Mouse (Mus musculus) urinary bladder, adult 2 months (tissue): ENCODE results near the gene Akap3. TPM values are rescaled to one million over a fixed set of nuclear protein-coding genes. Genes with fewer than 3 reads are reported as not detected.

Experiments
- DNase-seq: peaks from one replicate; pipeline ENCODE4 v3.0.0; 2022; ENCODE audit warnings: low spot score
- polyA plus RNA-seq: library from polyadenylated mRNA; depleted of rRNA; stranded (reverse); fragments of >200 nt; gene quantifications from 2 replicates; pipeline ENCODE4 v1.2.3, GENCODE M21; 2012; rRNA removed

The Akap3 gene
- 0.03 and 0.06 TPM in 2 replicates for polyA plus RNA-seq

DNA sequence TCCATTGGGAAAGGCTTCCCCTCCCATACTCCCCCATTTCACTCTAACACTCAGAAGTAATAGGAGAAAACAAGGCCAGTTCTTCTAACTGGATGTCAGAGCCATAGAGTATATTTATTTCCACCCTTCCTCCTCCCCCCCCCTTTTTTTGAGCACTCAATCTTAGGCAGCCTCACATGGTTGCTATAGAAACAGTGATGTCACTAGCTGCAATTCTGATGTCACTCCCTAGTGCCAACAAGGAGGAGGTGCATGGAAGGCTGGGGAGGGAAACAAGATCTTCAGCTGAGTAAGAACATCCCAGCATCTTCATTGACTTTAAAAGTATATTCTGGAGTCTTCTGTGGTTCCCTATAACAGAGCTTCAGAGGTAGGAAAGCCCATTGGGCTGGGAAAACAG is at the start of gene Akap3:
TSS of gene Akap3 (plus strand) at position 218 of the 400 bp plus-strand sequence.
- DNase-seq: no peak

DNA sequence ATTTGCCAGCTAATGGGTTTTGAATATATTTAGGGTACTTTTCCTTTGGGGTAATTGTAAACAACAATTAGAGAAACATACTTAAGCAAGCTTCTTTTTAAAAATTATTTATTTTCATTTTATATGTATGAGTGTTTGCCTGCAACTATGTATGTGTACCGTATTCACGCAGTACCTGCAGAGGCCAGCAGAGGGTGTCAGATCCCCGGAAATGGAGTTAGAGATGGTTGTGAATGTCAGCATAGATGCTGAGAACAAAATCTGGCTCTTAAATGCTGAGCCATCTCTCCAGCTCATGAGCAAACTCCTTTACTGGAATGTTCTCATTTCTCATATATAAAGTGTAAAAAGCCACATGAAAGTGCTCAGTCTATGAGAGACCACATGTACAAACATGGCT is 46.1 kb upstream of the Akap3 start:
- no peak for DNase-seq

DNA sequence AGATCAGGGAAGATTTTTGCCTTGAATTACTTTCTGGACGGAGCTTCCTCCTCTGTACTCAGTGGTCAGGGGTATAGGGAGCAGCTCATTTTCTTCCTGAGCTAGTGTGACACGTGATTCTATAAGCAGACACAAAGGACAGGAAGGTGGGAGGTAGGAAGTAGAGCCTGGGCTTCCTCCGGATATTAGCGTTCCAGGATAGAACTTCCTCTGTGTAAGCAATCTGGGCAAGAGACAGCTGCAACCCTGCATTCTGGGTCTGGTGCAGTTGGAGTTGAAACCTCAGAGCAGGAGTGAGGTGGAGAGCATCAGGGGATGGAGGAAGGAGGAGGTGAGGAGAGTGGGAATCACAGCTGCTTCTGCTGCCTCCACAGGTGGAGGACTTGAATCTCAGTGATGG is 44.8 kb upstream of the Akap3 start:
- DNase-seq: no peak

DNA sequence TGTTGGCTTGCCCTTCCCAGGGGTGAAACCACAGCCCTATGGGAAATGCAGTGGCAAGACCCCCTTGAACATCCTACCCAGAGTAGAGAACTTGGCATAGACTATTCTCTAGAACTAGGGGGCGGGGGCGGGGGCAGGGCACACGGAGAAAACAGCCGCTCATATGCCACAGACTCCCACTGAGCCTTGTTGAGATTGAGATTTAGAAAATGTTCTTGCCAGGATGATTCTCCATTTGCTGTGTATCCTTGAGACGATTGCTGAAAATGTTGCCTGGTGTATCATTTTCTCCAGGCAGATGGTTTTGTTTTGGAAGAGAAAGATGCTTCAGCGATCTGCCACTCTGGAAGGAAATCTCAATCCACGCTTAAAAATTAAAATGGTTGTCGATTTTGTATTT is 44.3 kb upstream of the Akap3 start:
- DNase-seq: no peak

DNA sequence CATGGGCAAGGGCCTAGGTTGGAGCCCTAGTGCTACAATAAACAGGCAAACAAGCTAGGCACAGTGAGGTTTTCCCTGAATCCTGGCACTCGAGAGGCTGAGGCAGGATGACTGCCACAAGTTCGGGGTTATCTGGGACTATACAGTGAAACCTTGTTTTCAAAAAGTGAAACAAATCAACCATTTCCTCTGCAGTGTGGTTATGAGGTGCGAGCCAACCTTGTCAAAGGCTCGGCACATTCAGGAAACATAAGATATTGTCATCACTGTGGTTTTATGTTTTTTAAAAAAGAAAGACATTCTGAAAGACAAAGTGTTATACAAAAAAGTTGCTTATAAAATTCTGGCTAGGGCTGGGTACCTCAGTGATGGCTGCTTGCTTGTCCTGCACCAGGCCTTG is 41.4 kb upstream of the Akap3 start:
- DNase-seq: no peak

- no peak for DNase-seq
These were observed 37.6 kb upstream of the Akap3 start for GRCm38 (mm10) chr6:126815206-126815750.

DNA sequence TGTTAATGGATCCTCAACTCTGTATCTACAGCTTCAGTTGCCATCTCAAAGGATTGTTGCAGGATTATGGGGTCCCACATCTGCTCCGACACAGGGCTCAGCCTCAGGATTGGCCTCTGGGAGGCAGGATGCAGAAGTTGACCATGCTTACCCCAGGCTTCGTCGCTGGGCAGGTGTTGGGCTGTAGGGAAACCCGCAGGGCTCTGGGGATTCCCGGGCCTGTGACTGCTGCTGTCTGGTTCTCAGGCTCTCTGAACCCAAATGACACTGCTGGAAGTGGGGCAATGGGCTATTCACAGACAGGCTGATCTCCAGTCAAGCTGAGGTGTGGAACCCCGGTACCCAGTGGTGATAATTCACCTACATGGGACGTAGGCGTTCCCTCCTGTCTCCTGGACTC is 36.6 kb upstream of the Akap3 start:
- DNase-seq: no peak

DNA sequence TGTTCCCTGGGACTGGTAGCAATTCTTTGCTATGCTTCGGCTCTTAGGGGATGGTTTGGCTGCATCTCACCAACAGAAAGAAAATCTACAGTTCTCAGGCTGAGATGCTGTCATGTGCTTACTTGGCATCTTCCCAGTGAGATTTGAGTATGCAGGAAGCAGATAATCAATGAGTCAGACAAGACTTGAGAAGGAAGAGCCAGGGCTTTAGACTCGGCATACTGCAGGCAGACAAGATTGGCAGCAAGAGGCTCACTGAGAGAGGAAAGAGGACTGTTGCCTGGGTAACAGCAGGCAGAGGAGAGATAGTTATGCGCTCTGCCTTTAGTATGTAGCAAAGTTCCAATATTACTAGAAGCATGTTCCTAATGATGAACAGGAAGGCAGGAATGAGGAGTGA is 29.8 kb upstream of the Akap3 start:
- no peak for DNase-seq

- DNase-seq: no peak
These were observed 16.3 kb upstream of the Akap3 start for GRCm38 (mm10) chr6:126836628-126837027.

GRCm38 (mm10) chr6:126848712-126849704 is 3.9 kb upstream of the Akap3 start, which contains the start of gene Ndufa9:
Gene Ndufa9, minus strand, starts transcription at chr6:126849136.
- peak; percentile 96 for DNase-seq

- DNase-seq: no peak
These were observed 24.2 kb downstream of the Akap3 start for GRCm38 (mm10) chr6:126877118-126877517.

GRCm38 (mm10) chr6:126907378-126907777 is 54.5 kb downstream of the Akap3 start:
- no peak for DNase-seq

DNA sequence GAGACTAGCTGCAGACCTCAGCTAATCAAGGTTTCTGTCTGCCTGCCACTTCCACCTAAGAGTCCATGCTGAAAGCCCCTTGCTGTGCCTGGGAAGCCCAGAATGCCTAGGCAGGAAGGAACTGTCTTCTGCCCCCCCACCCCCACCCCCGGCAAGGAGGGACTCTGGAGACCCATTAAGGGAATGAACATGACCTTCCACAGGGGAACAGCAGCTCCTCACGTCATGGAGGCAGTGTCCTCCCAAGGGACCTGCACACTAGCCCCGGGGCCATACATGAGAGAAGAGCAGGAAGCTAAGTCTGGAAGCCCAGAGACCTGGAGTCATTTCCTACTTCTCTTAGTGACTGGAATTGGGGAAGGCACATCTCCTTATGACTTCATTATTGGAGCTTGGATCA is 55.0 kb downstream of the Akap3 start:
- DNase-seq: no peak

DNA sequence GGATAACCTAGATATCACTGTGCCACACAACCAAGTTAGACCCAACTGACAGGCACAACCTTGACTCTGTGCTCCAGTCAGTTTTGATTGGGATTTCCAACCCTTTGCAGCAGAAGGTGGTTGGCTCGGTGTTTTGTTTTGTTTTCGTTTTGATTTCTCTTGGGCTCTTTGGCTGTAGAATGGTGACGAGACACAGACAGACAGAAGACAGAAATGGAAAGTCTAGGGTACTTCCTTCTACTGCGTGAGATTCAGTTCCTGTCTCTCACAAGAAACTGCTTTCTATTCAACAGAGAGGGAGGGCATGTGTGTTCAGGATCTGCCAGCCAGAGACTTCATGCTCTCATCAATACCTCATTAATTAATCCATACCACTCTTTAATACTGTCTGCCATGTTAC is 57.8 kb downstream of the Akap3 start:
- DNase-seq: no peak

GRCm38 (mm10) chr6:126914928-126915327 is 62.0 kb downstream of the Akap3 start:
- no peak for DNase-seq

DNA sequence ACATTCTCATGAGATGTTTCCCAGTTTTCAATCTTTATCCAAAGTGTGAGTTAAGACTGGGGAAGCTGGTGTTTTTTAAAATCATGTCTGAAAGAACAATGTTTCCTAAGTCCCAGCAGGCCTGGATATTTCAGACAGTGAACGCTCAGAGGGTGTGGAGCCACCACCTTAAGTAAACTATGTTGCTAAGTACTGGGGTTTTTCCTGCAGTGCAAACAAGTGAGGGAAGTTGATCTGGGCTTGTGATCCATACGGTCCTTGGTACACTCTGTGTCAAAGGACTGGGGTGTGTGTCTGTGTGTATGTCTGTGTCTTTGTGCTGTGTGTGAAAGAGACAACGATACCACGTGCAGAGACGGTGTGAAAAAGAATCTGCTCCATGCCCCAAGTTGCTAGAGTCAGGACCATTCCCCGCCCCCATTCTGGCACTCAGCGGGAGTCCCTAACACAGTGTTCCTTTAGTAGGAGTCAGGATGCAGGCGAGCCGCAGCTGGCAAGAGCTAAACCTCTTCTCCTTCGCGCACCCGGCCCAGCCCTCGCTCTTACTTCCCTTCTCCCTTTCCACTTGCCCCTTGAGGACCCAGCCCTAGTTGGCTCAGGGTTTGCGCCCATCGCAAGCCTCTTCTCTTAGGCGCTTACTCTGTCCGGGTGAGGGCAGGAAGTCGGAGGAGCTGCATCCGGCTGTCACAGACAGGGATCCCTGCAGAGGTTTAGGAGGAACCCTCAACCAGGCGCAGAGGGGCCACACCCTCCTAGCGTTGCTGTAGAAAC is 68.4 kb downstream of the Akap3 start, which contains the start of gene Dyrk4:
TSS of gene Dyrk4 (minus strand) at position 729 of the 771 bp plus-strand sequence.
- DNase-seq: no peak

Other genes starting within 250 kb of the Akap3 start
- 1.3 and 1.7 TPM in 2 replicates for gene Kcna1, start 206.7 kb upstream of the Akap3 start, polyA plus RNA-seq
- gene Kcna6, start 112.4 kb upstream of the Akap3 start, polyA plus RNA-seq: 4.2 and 4.8 TPM in 2 replicates
- 96.8 and 100 TPM in 2 replicates for gene Ndufa9, start 4.0 kb upstream of the Akap3 start, polyA plus RNA-seq
- gene Dyrk4, start 68.7 kb downstream of the Akap3 start, polyA plus RNA-seq: 0.03 and 0.06 TPM in 2 replicates
- 2.4 and 3.6 TPM in 2 replicates for gene Rad51ap1, start 86.5 kb downstream of the Akap3 start, polyA plus RNA-seq
- gene D6Wsu163e, start 86.9 kb downstream of the Akap3 start, polyA plus RNA-seq: 14.3 and 15.9 TPM in 2 replicates
- gene Fgf6, start 162.5 kb downstream of the Akap3 start, polyA plus RNA-seq: not detected in 2 replicates
- not detected in 2 replicates for gene Fgf23, start 219.8 kb downstream of the Akap3 start, polyA plus RNA-seq